Mouse (Mus musculus) ES-E14 (cell line): Measurements from ENCODE around the gene Nhsl1. TPM values are rescaled to one million over a fixed set of nuclear protein-coding genes. Genes with fewer than 3 reads are reported as not detected.

ENCODE experiments used
- DNase-seq: peaks from one replicate; pipeline ENCODE4 v3.0.0-alpha.2; 2013; ENCODE audit warnings: low read depth, low spot score
- H3K27ac ChIP-seq: 2 replicates; pipeline ENCODE4 v1.5.1; 2012; ENCODE audit warnings: low read depth, mild to moderate bottlenecking, low read length, moderate library complexity, mixed read lengths; ENCODE audit not compliant: poor library complexity, insufficient read depth, severe bottlenecking
- H3K36me3 ChIP-seq: 2 replicates; pipeline ENCODE4 v1.6.1; 2012; ENCODE audit warnings: mild to moderate bottlenecking, low read length, moderate library complexity, mixed read lengths; ENCODE audit not compliant: control insufficient read depth, poor library complexity, insufficient read depth, severe bottlenecking
- H3K4me1 ChIP-seq, 2 experiments: fragments of 150-350 bp in 1 of 2; sonication (generic) in 1 of 2; 2 replicates each; pipeline ENCODE4 v1.6.1; 2012; ENCODE audit warnings: low read length in 2 of 2, mild to moderate bottlenecking in 1 of 2, mixed read lengths in 1 of 2; ENCODE audit not compliant: control insufficient read depth in 2 of 2, insufficient read depth in 2 of 2, poor library complexity in 1 of 2
- H3K4me3 ChIP-seq, 2 experiments: fragments of 150-350 bp in 1 of 2; sonication (generic) in 1 of 2; 2 replicates each; pipeline ENCODE4 v1.5.1; 2012; ENCODE audit warnings: low read length in 2 of 2, low read depth in 1 of 2, mild to moderate bottlenecking in 1 of 2, mixed read lengths in 1 of 2; ENCODE audit not compliant: insufficient read depth in 1 of 2, poor library complexity in 1 of 2, severe bottlenecking in 1 of 2
- H3K9ac ChIP-seq: 2 replicates; pipeline ENCODE4 v1.6.1; 2012; ENCODE audit warnings: low read depth, mild to moderate bottlenecking, low read length, mixed read lengths; ENCODE audit not compliant: poor library complexity, insufficient read depth, severe bottlenecking
- H3K9me3 ChIP-seq: fragments of 150-350 bp; sonication (generic); 2 replicates; pipeline ENCODE4 v1.6.1; 2012; ENCODE audit warnings: low read depth, mild to moderate bottlenecking, low read length; ENCODE audit not compliant: control insufficient read depth, insufficient read depth
- CHD2 ChIP-seq: IDR thresholded peaks from 2 replicates; pipeline ENCODE4 v1.6.1; 2014; ENCODE audit warnings: mild to moderate bottlenecking, low read depth, low read length, inconsistent platforms
- HCFC1 ChIP-seq: IDR thresholded peaks from 2 replicates; pipeline ENCODE4 v1.6.1; 2012; ENCODE audit warnings: low read length, inconsistent platforms, borderline replicate concordance; ENCODE audit not compliant: insufficient read depth
- MAFK ChIP-seq: IDR thresholded peaks from 2 replicates; pipeline ENCODE4 v1.6.1; 2014; ENCODE audit warnings: mild to moderate bottlenecking, low read depth, low read length, inconsistent platforms; ENCODE audit not compliant: insufficient read depth
- ZC3H11A ChIP-seq: IDR thresholded peaks from 2 replicates; pipeline ENCODE4 v1.6.1; 2012; ENCODE audit warnings: low read depth, mild to moderate bottlenecking, inconsistent platforms, low read length, borderline replicate concordance
- ZNF384 ChIP-seq: IDR thresholded peaks from 2 replicates; pipeline ENCODE4 v1.6.1; 2012; ENCODE audit warnings: low read depth, low read length, inconsistent platforms
- in situ Hi-C, 2 experiments: fragments of 600-800 bp; cut with MboI; formaldehyde crosslinking; loops; one replicate each; pipeline ENCODE4 v1.15.1; 2025; ENCODE audit warnings: low sequenced_read_pairs in 2 of 2, inconsistent platforms in 1 of 2; ENCODE audit not compliant: unreplicated experiment in 2 of 2
- total RNA-seq: library from RNA; depleted of rRNA; stranded (reverse); fragments of 300-350 nt; gene quantifications from 2 replicates; pipeline ENCODE4 v1.2.3, GENCODE M21; 2012

Nhsl1 gene
- total RNA-seq, 1 experiment = 7.7 TPM

GRCm38 (mm10) chr10:18526184-18526850 is 207.5 kb downstream of the Nhsl1 start:
- peak overlapping the region; percentile 15; the same call in 1 of the 2 replicates for H3K9ac ChIP-seq
- in situ Hi-C loops = no loop called here

GRCm38 (mm10) chr10:18526851-18527675 is 208.3 kb downstream of the Nhsl1 start:
- Histone ChIP-seq H3K9ac (no peak overlapping the region), H3K36me3 (peaks cover 5% of the 10 kb centered on the region; the same call in 1 of the 2 replicates), H3K4me1 (peaks cover 2 to 5% of the 10 kb centered on the region in 2 experiments; a peak in 2 of 4 replicates), H3K4me3 (peak overlapping the region in 1 of 2 experiments; percentile 44; a peak in 2 of 4 replicates), H3K9me3 (no peaks in the 10 kb centered on the region), H3K27ac (no peak overlapping the region)
- TF ChIP-seq ZNF384 (no peak), HCFC1 (no peak), MAFK (no peak), CHD2 (no peak), ZC3H11A (no peak)
- no peak for DNase-seq
- in situ Hi-C loops = no loop called here

More at GRCm38 (mm10) chr10:18526184-18526850, 207.5 kb downstream of the Nhsl1 start:
- H3K36me3 ChIP-seq = peaks cover 5% of the 10 kb centered on the region; the same call in 1 of the 2 replicates
- no peak overlapping the region for H3K27ac ChIP-seq
- peaks cover 1 to 2% of the 10 kb centered on the region in 2 experiments; a peak in 2 of 4 replicates for H3K4me1 ChIP-seq
- no peak for DNase-seq
- no peak for TF ChIP-seq MAFK
- no peak for TF ChIP-seq CHD2
- no peak for TF ChIP-seq HCFC1
- no peak for TF ChIP-seq ZNF384
- no peak for TF ChIP-seq ZC3H11A
- no peaks in the 10 kb centered on the region for H3K9me3 ChIP-seq
- H3K4me3 ChIP-seq = peak overlapping the region; percentile 11 to 44

- H3K4me3 ChIP-seq = no peak overlapping the region
- peaks cover 2 to 5% of the 10 kb centered on the region in 2 experiments; a peak in 2 of 4 replicates for H3K4me1 ChIP-seq
- in situ Hi-C loops = no loop called here
- TF ChIP-seq MAFK (no peak), HCFC1 (no peak), ZNF384 (no peak), ZC3H11A (no peak), CHD2 (no peak)
- H3K27ac ChIP-seq = no peak overlapping the region
- no peak overlapping the region for H3K9ac ChIP-seq
- DNase-seq = no peak
- H3K36me3 ChIP-seq = peaks cover 5% of the 10 kb centered on the region; the same call in 1 of the 2 replicates
- H3K9me3 ChIP-seq = no peaks in the 10 kb centered on the region
Measured at GRCm38 (mm10) chr10:18527766-18528165, 209.0 kb downstream of the Nhsl1 start.

- H3K27ac ChIP-seq = no peak overlapping the region
- H3K4me3 ChIP-seq = no peak overlapping the region
- no peak overlapping the region for H3K9ac ChIP-seq
- no peak for DNase-seq
- TF ChIP-seq CHD2 (no peak), ZNF384 (0 out of 2 replicates have a peak, but pooled peaks have one; percentile 51), ZC3H11A (peak; percentile 77), HCFC1 (no peak)
- peaks cover 2 to 5% of the 10 kb centered on the region in 2 experiments; a peak in 2 of 4 replicates for H3K4me1 ChIP-seq
- in situ Hi-C loops = no loop called here
- no peaks in the 10 kb centered on the region for H3K9me3 ChIP-seq
- peaks cover 7% of the 10 kb centered on the region; the same call in 1 of the 2 replicates for H3K36me3 ChIP-seq
Measured at GRCm38 (mm10) chr10:18528475-18528874, 209.7 kb downstream of the Nhsl1 start.
